Mouse (Mus musculus) erythroblast, embryonic 14.5 days (primary cell): ENCODE results near the gene Meis1.

Experiments used
- GATA1 ChIP-seq: IDR thresholded peaks from 2 replicates; pipeline ENCODE4 v1.6.1; 2012; ENCODE audit warnings: low read length, inconsistent platforms, mixed read lengths
- TAL1 ChIP-seq: IDR thresholded peaks from 3 replicates; pipeline ENCODE4 v1.6.1; 2012; ENCODE audit warnings: low read length, inconsistent platforms, mixed read lengths

- no peak for TF ChIP-seq GATA1
- TF ChIP-seq TAL1, result no peak
Observed at GRCm38 (mm10) chr11:18905431-18905830, 113.4 kb downstream of the Meis1 start.
